Mouse (Mus musculus): ENCODE results near the gene Esam.

- no peak for TF ChIP-seq CTCF (IDR thresholded peaks at IDR 0.05)
- TF ChIP-seq EP300 (IDR thresholded peaks at IDR 0.05) = no peak
Measured at GRCm38 (mm10) chr9:37545847-37546452, 18.1 kb downstream of the Esam start.
